Mouse (Mus musculus): ENCODE results near the gene Dnajc9.

The Dnajc9 gene

GRCm38 (mm10) chr14:20388441-20389129 is at the start of gene Dnajc9:
Gene Dnajc9, minus strand, starts transcription at chr14:20388910.
- DNase-seq, result peak; percentile 97

DNA sequence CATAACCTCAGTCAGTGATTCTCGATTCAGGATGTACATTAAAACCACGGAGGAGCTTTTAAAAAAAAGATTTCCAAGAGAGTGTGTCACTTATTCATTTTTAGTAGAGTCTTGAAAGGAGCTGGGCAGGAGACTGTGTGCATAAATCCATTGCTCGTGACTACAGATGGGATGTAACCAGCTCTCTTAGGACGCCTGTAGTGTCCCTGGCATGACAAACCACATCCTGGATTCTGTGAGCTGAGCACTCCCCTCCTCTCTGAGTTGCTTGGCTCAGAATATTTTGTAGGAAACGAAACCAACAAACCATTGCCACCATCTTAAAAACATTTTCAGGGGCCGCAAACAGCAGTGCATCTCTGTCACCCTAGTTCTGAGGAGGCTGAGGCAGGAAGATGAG is 48.3 kb upstream of the Dnajc9 start:
- no peak for DNase-seq

DNA sequence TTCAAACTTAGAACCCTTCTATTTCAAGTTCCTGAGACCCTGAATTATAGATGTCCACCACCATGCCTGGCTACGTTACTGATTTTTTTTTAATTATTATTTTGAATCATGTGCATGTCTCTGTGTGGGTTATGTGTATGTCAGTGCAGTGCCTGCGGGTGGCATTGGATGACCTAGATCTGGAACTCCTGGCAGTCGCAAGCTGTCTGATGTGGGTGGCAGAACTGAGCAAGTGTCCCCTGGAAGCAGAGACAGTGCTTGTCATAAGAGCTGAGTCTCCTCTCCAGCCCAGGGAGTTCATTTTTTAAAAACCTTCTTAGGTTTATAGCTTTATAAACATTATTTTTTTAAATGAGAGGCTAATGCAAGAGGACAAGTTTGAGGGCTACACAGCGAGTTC is 43.7 kb upstream of the Dnajc9 start:
- DNase-seq, result no peak

GRCm38 (mm10) chr14:20431726-20432125 is 43.0 kb upstream of the Dnajc9 start:
- no peak for DNase-seq

- peak; percentile 27 for DNase-seq
Observed at GRCm38 (mm10) chr14:20429833-20430232, 41.1 kb upstream of the Dnajc9 start.

- DNase-seq, result no peak
Observed at GRCm38 (mm10) chr14:20428593-20428992, 39.9 kb upstream of the Dnajc9 start.

GRCm38 (mm10) chr14:20423046-20423445 is 34.3 kb upstream of the Dnajc9 start:
- DNase-seq, result no peak

GRCm38 (mm10) chr14:20422257-20422656 is 33.5 kb upstream of the Dnajc9 start:
- DNase-seq, result peak; percentile 21

GRCm38 (mm10) chr14:20400071-20400470 is 11.4 kb upstream of the Dnajc9 start:
- peak; percentile 50 for DNase-seq

DNA sequence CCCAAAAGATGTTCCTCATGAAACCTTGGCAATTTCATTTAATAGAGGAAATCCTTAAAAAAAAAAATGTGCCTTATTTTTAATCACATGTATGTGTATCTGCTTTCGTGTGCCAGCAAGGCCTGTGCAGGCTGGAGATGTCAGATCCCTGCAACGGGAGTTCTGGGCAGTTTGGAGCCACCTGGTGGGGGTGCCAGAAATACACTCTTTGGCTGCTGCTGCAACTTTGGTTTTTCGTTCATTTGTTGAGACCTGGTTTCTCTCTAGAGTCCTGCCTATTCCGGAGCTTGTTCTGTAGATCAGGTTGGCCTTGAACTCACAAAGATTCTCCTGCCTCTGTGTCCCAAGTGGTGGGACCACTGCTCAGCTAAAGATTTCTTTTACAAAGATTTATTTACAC is 10.2 kb upstream of the Dnajc9 start:
- DNase-seq, result peak; percentile 45

DNA sequence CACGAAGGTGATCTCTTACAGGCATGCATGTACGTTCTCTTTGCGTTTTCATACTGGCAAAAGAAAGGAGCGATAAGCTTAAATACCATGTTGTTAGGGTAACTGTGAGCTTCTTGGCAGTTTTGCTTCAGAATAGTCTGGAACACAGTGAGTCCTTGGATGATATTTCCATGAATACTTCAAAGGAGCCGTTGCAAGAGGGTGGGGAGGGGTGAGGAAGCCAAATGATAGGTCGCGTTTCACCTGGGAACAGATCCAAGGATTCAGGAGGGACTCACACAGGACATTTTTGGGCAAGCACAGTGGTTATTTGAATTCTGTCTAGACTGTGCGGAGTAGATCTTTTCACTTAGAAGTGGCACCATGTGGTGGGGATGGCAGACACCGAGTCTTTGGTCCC is 8.5 kb upstream of the Dnajc9 start:
- no peak for DNase-seq

- peak; percentile 98 for DNase-seq
Observed at GRCm38 (mm10) chr14:20393205-20393913, 4.6 kb upstream of the Dnajc9 start, which contains the start of gene Mrps16. Gene Mrps16, minus strand, starts transcription at chr14:20393634.

- no peak for DNase-seq
Observed at GRCm38 (mm10) chr14:20392326-20392725, 3.6 kb upstream of the Dnajc9 start.

GRCm38 (mm10) chr14:20389446-20390079 is 853 bp upstream of the Dnajc9 start:
- DNase-seq, result no peak

GRCm38 (mm10) chr14:20379753-20380430 is 8.8 kb downstream of the Dnajc9 start:
- DNase-seq, result no peak

DNA sequence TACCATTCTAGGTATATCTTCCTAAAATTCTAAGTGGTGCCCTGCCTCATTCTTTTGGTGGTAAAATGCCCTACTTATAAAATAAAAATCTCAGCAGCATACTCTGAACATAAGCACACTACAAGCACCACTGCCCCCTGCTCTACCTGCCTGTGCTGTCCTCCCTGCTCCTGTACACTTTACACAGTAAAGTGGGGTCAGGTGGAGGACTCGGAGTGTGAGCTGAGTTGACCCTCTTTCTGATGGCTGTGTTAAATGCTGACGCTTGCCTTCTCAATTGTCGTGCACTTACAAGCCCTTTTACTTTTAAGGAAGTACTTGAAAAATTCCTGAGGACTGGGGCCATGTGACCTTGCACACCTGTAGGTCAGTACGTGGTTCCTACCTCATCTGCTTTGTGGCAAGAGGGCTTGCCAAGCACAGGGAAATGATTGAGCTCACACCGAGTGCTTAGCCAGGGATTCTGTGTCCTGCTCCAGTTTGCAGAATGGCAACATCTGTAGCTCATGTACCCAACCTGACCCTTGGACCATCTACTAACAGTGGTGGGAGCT is 9.5 kb downstream of the Dnajc9 start:
- no peak for DNase-seq

- DNase-seq, result peak; percentile 67
Observed at GRCm38 (mm10) chr14:20378313-20379061, 10.2 kb downstream of the Dnajc9 start.

GRCm38 (mm10) chr14:20377112-20377521 is 11.6 kb downstream of the Dnajc9 start:
- DNase-seq, result no peak

- no peak for DNase-seq
Observed at GRCm38 (mm10) chr14:20371854-20372253, 16.9 kb downstream of the Dnajc9 start.

- no peak for DNase-seq
Observed at GRCm38 (mm10) chr14:20370798-20371197, 17.9 kb downstream of the Dnajc9 start.

GRCm38 (mm10) chr14:20368271-20368670 is 20.4 kb downstream of the Dnajc9 start:
- DNase-seq, result no peak

- no peak for DNase-seq
Observed at GRCm38 (mm10) chr14:20363230-20363629, 25.5 kb downstream of the Dnajc9 start.
